Comparison of ENCODE assay signal across 8 mouse cellular contexts in genomic region chr5:122132167-122133049, GRCm38 (mm10). TPM values are rescaled to one million over a fixed set of nuclear protein-coding genes. Genes with fewer than 3 reads are reported as not detected.
A peak's percentile ranks its signal among the peaks of the same experiment; 100 is the strongest.
DNase-seq lines count a peak whose midpoint lies in the region; ATAC-seq and TF ChIP-seq lines count a peak whose summit lies in the region.

No protein-coding gene starts in this region.

- no peaks in the 10 kb centered on the region; the same call in 1 of the 2 replicates for H3K79me2 ChIP-seq in MEL (ENCODE audit: control insufficient read depth, insufficient read depth, low read length, poor library complexity)

- H3K4me3 ChIP-seq in heart, embryonic 14.5 days (ENCODE audit: control insufficient read depth in 1 of 2, insufficient read depth in 1 of 2, low read depth in 1 of 2, low read length in 2 of 2) = peak overlapping the region; percentile 41 to 44
- peak overlapping the region; percentile 68 to 71 for H3K4me3 ChIP-seq in MEL (ENCODE audit: control insufficient read depth in 1 of 2, insufficient read depth in 1 of 2, low read depth in 2 of 2, low read length in 2 of 2)
- H3K4me3 ChIP-seq in hindbrain, embryonic 12.5 days = peak overlapping the region; percentile 30
- peak overlapping the region; percentile 29 for H3K4me3 ChIP-seq in midbrain, embryonic 11.5 days (ENCODE audit: low read depth, low read length)

- H3K27me3 ChIP-seq in heart, embryonic 14.5 days (ENCODE audit: control insufficient read depth, insufficient read depth, low read length) = no peaks in the 10 kb centered on the region
- H3K27me3 ChIP-seq in MEL (ENCODE audit: control insufficient read depth in 1 of 2, insufficient read depth in 2 of 2, low read length in 2 of 2) = no peaks in the 10 kb centered on the region
- peaks cover 13% of the 10 kb centered on the region for H3K27me3 ChIP-seq in hindbrain, embryonic 12.5 days
- peaks cover 4% of the 10 kb centered on the region; the same call in 1 of the 2 replicates for H3K27me3 ChIP-seq in midbrain, embryonic 11.5 days (ENCODE audit: control insufficient read depth, insufficient read depth, low read length)

- no peaks in the 10 kb centered on the region for H3K9me3 ChIP-seq in heart, embryonic 14.5 days (ENCODE audit: control insufficient read depth, low read length)
- H3K9me3 ChIP-seq in MEL (replicated peaks; ENCODE audit: insufficient read depth, low read length) = no peaks in the 10 kb centered on the region
- no peaks in the 10 kb centered on the region for H3K9me3 ChIP-seq in hindbrain, embryonic 12.5 days (replicated peaks)
- H3K9me3 ChIP-seq in midbrain, embryonic 11.5 days (ENCODE audit: control insufficient read depth, low read length) = no peaks in the 10 kb centered on the region

- peak overlapping the region; percentile 63 for H3K9ac ChIP-seq in heart, embryonic 14.5 days (ENCODE audit: low read length)
- H3K9ac ChIP-seq in MEL (ENCODE audit: control insufficient read depth, low read depth, low read length, poor library complexity, severe bottlenecking) = peak overlapping the region; percentile 87
- peak overlapping the region; percentile 33; the same call in 1 of the 2 replicates for H3K9ac ChIP-seq in hindbrain, embryonic 12.5 days
- H3K9ac ChIP-seq in midbrain, embryonic 11.5 days (ENCODE audit: low read length) = 0 out of 2 replicates have a peak overlapping the region, but pooled peaks have one; percentile 32

- no peak for TF ChIP-seq RAD21 in MEL (IDR thresholded peaks at IDR 0.05; ENCODE audit: low read depth, low read length)

- peak in 2 of 3 experiments; percentile 5 to 10; a peak in 1 of 6 replicates for TF ChIP-seq CTCF in MEL (IDR thresholded peaks at IDR 0.05 in 2 of 3, conservative IDR thresholded peaks at IDR 0.05 in 1 of 3; ENCODE audit: control insufficient read depth in 1 of 3, insufficient read depth in 1 of 3, low read depth in 2 of 3, low read length in 3 of 3, poor library complexity in 1 of 3, severe bottlenecking in 1 of 3)

- DNase-seq in heart, adult 18-20 months = no peak
- peak; percentile 72 for DNase-seq in MEL (ENCODE audit: low read depth, low spot score)
- DNase-seq in midbrain, embryonic 11.5 days (ENCODE audit: low spot score, missing footprints) = peak; percentile 77
- DNase-seq in adrenal gland, adult 2 months = no peak
- DNase-seq in gastrocnemius, adult 18-20 months (ENCODE audit: low spot score) = no peak
- no peak for DNase-seq in embryo, embryonic 10.5 days (ENCODE audit: low spot score)

- no peak; a peak in 1 of 4 replicates for TF ChIP-seq EP300 in MEL (IDR thresholded peaks at IDR 0.05; ENCODE audit: low read depth in 1 of 2, low read length in 2 of 2)

- 21% methylated on average over 26 of the region's 26 CpGs for WGBS in heart, embryonic 14.5 days
- WGBS in hindbrain, embryonic 12.5 days = 23% methylated on average over 26 of the region's 26 CpGs
- WGBS in midbrain, embryonic 11.5 days = 26% methylated on average over 26 of the region's 26 CpGs

- ATAC-seq in heart, embryonic 14.5 days (ENCODE audit: insufficient number of reproducible peaks, insufficient read depth, low FRiP score, low read depth) = no peak
- ATAC-seq in hindbrain, embryonic 12.5 days (ENCODE audit: low FRiP score) = no peak
- ATAC-seq in midbrain, embryonic 11.5 days (ENCODE audit: low FRiP score) = no peak

- no peak for TF ChIP-seq POLR2A in MEL (IDR thresholded peaks at IDR 0.05; ENCODE audit: control insufficient read depth in 1 of 2, insufficient read depth in 1 of 2, low read depth in 1 of 2, low read length in 2 of 2, poor library complexity in 1 of 2)

- peak overlapping the region; percentile 92 for H3K4me2 ChIP-seq in heart, embryonic 14.5 days (ENCODE audit: low read length)
- H3K4me2 ChIP-seq in hindbrain, embryonic 12.5 days (replicated peaks) = peak overlapping the region; percentile 61
- peak overlapping the region; percentile 65 for H3K4me2 ChIP-seq in midbrain, embryonic 11.5 days

- H3K27ac ChIP-seq in heart, embryonic 14.5 days (replicated peaks in 1 of 2; ENCODE audit: control insufficient read depth in 1 of 2, insufficient read depth in 1 of 2, low read depth in 2 of 2, low read length in 2 of 2) = no peak overlapping the region
- H3K27ac ChIP-seq in MEL (ENCODE audit: control insufficient read depth, low read depth, low read length) = peak overlapping the region; percentile 97
- no peak overlapping the region for H3K27ac ChIP-seq in hindbrain, embryonic 12.5 days
- H3K27ac ChIP-seq in midbrain, embryonic 11.5 days (ENCODE audit: low read depth, low read length) = no peak overlapping the region

- H3K36me3 ChIP-seq in heart, embryonic 14.5 days (ENCODE audit: control insufficient read depth, insufficient read depth, low read length) = no peaks in the 10 kb centered on the region
- peaks cover 0 to 34% of the 10 kb centered on the region in 2 experiments; a peak in 2 of 4 replicates for H3K36me3 ChIP-seq in MEL (ENCODE audit: control insufficient read depth in 1 of 2, insufficient read depth in 2 of 2, low read length in 2 of 2)
- no peaks in the 10 kb centered on the region for H3K36me3 ChIP-seq in hindbrain, embryonic 12.5 days
- no peaks in the 10 kb centered on the region for H3K36me3 ChIP-seq in midbrain, embryonic 11.5 days (ENCODE audit: control insufficient read depth, insufficient read depth, low read length)

- H3K4me1 ChIP-seq in heart, embryonic 14.5 days (ENCODE audit: control insufficient read depth in 2 of 2, insufficient read depth in 2 of 2, low read length in 2 of 2) = peaks cover 25 to 32% of the 10 kb centered on the region in 2 experiments
- H3K4me1 ChIP-seq in MEL (ENCODE audit: control insufficient read depth in 1 of 2, insufficient read depth in 2 of 2, low read length in 2 of 2) = peaks cover 19 to 53% of the 10 kb centered on the region in 2 experiments
- peaks cover 12% of the 10 kb centered on the region for H3K4me1 ChIP-seq in hindbrain, embryonic 12.5 days
- H3K4me1 ChIP-seq in midbrain, embryonic 11.5 days (ENCODE audit: control insufficient read depth, insufficient read depth, low read length) = peaks cover 4% of the 10 kb centered on the region; the same call in 1 of the 2 replicates

TF ChIP-seq in MEL, 35 proteins besides CTCF, POLR2A, EP300 and RAD21:
- TF ChIP-seq NELFE (IDR thresholded peaks at IDR 0.05; ENCODE audit: low read depth, low read length) = no peak; the same call in 1 of the 2 replicates
- no peak for TF ChIP-seq JUND (IDR thresholded peaks at IDR 0.05; ENCODE audit: low read depth, low read length)
- no peak for TF ChIP-seq USF2 (IDR thresholded peaks at IDR 0.05; ENCODE audit: borderline replicate concordance in 1 of 2, insufficient read depth in 1 of 2, low read depth in 1 of 2, low read length in 2 of 2)
- no peak; the same call in 1 of the 2 replicates for TF ChIP-seq RCOR1 (IDR thresholded peaks at IDR 0.05; ENCODE audit: low read depth, low read length)
- TF ChIP-seq GATA1 (IDR thresholded peaks at IDR 0.05; ENCODE audit: low read depth, low read length) = no peak
- peak; percentile 30; the same call in 1 of the 2 replicates for TF ChIP-seq MAZ (IDR thresholded peaks at IDR 0.05; ENCODE audit: low read depth, low read length)
- no peak for TF ChIP-seq E2F4 (IDR thresholded peaks at IDR 0.05; ENCODE audit: borderline replicate concordance, low read depth, low read length)
- 0 out of 2 replicates have a peak, but pooled peaks have one; percentile 14 for TF ChIP-seq HCFC1 (IDR thresholded peaks at IDR 0.05; ENCODE audit: low read depth, low read length)
- TF ChIP-seq MXI1 (IDR thresholded peaks at IDR 0.05; ENCODE audit: low read depth, low read length) = peak; percentile 15; the same call in 1 of the 2 replicates
- no peak for TF ChIP-seq KAT2A (conservative IDR thresholded peaks at IDR 0.05; ENCODE audit: low read depth, low read length)
- no peak for TF ChIP-seq SMC3 (IDR thresholded peaks at IDR 0.05; ENCODE audit: low read depth, low read length)

RNA-seq across cellular contexts. Expression of gene Ccdc63, which starts 8.2 kb away (rescaled TPM):
- polyA plus RNA-seq in heart, embryonic 14.5 days (2014; fragmentation: Nextera tagmentation; extraction: Ambion mirVana) = 0.85 TPM in 1 of 2 replicates, not detected in the other
- not detected for total RNA-seq in heart, adult 18-20 months (2021)
- 1.4 and 1.6 TPM in 2 replicates for total RNA-seq in MEL (2012; rRNA removed)
- polyA plus RNA-seq in MEL (2012; ENCODE audit: insufficient read depth in 1 of 2, insufficient read length in 2 of 2, low read depth in 1 of 2, low replicate concordance in 2 of 2, missing spikeins in 1 of 2) = 1 to 10 TPM in 1 of 2 experiments, not detected in 1; 4.7 TPM
- not detected in 2 replicates for polyA plus RNA-seq in hindbrain, embryonic 12.5 days (2016; fragmentation: Nextera tagmentation; extraction: Ambion mirVana)
- 0.03 TPM in 1 of 2 replicates, not detected in the other for polyA plus RNA-seq in midbrain, embryonic 11.5 days (2014; fragmentation: Nextera tagmentation; extraction: Ambion mirVana)
- total RNA-seq in adrenal gland, adult 2 months (2021) = not detected
- not detected in 2 replicates for polyA plus RNA-seq in adrenal gland, adult 2 months (2012; rRNA removed)
- not detected for total RNA-seq in gastrocnemius, adult 18-20 months (2021)

RNA-seq across cellular contexts. Expression of gene Ppp1cc, which starts 25.7 kb away (rescaled TPM):
- polyA plus RNA-seq in heart, embryonic 14.5 days (2014; fragmentation: Nextera tagmentation; extraction: Ambion mirVana) = 229 and 248 TPM in 2 replicates
- 100 to 1,000 TPM; 105 to 113 TPM for total RNA-seq in heart, adult 18-20 months (2021)
- total RNA-seq in MEL (2012; rRNA removed) = 305 and 329 TPM in 2 replicates
- 100 to 1,000 TPM in 1 of 2 experiments, not detected in 1; 420 TPM for polyA plus RNA-seq in MEL (2012; ENCODE audit: insufficient read depth in 1 of 2, insufficient read length in 2 of 2, low read depth in 1 of 2, low replicate concordance in 2 of 2, missing spikeins in 1 of 2)
- 286 and 293 TPM in 2 replicates for polyA plus RNA-seq in hindbrain, embryonic 12.5 days (2016; fragmentation: Nextera tagmentation; extraction: Ambion mirVana)
- polyA plus RNA-seq in midbrain, embryonic 11.5 days (2014; fragmentation: Nextera tagmentation; extraction: Ambion mirVana) = 311 and 338 TPM in 2 replicates
- 100 to 1,000 TPM; 181 to 207 TPM for total RNA-seq in adrenal gland, adult 2 months (2021)
- polyA plus RNA-seq in adrenal gland, adult 2 months (2012; rRNA removed) = 36.4 and 36.6 TPM in 2 replicates
- 100 to 1,000 TPM; 125 to 143 TPM for total RNA-seq in gastrocnemius, adult 18-20 months (2021)

RNA-seq across cellular contexts. Expression of gene Myl2, which starts 31.7 kb away (rescaled TPM):
- polyA plus RNA-seq in heart, embryonic 14.5 days (2014; fragmentation: Nextera tagmentation; extraction: Ambion mirVana) = 10,198 and 10,957 TPM in 2 replicates
- total RNA-seq in heart, adult 18-20 months (2021) = over 10,000 TPM; 22,032 to 23,824 TPM
- total RNA-seq in MEL (2012; rRNA removed) = 0.35 and 0.75 TPM in 2 replicates
- polyA plus RNA-seq in MEL (2012; ENCODE audit: insufficient read depth in 1 of 2, insufficient read length in 2 of 2, low read depth in 1 of 2, low replicate concordance in 2 of 2, missing spikeins in 1 of 2) = under 1 TPM in 1 of 2 experiments, not detected in 1; 0.54 TPM
- polyA plus RNA-seq in hindbrain, embryonic 12.5 days (2016; fragmentation: Nextera tagmentation; extraction: Ambion mirVana) = 2.5 and 3.0 TPM in 2 replicates
- polyA plus RNA-seq in midbrain, embryonic 11.5 days (2014; fragmentation: Nextera tagmentation; extraction: Ambion mirVana) = 0.29 TPM in 1 of 2 replicates, not detected in the other
- not detected for total RNA-seq in adrenal gland, adult 2 months (2021)
- polyA plus RNA-seq in adrenal gland, adult 2 months (2012; rRNA removed) = not detected in 2 replicates
- 1,000 to 10,000 TPM; 1,098 to 1,338 TPM for total RNA-seq in gastrocnemius, adult 18-20 months (2021)

Comparison
In these comparisons a context has a peak if more than half of its experiments do, and no peak if none do; other contexts are left out.
1. H3K9ac ChIP-seq: peak in every context shown above with its lines; median percentile 87 in MEL; 63 in heart, embryonic 14.5 days; 33 in hindbrain, embryonic 12.5 days; 32 in midbrain, embryonic 11.5 days.
2. DNase-seq: peak in MEL (single experiment) and midbrain, embryonic 11.5 days (single experiment); none in heart, adult 18-20 months (0 of 2), adrenal gland, adult 2 months (single experiment), gastrocnemius, adult 18-20 months (single experiment) and embryo, embryonic 10.5 days (single experiment).
3. RNA of gene Myl2, which starts 31.7 kb away (polyA plus RNA-seq): 10,198 to 10,957 TPM in heart, embryonic 14.5 days; 2.5 to 3.0 TPM in hindbrain, embryonic 12.5 days, 0.54 TPM in MEL, 0.29 TPM in midbrain, embryonic 11.5 days and not detected in adrenal gland, adult 2 months; every median in the first group is over 1,000 times any median in the second.
4. Peak in every context shown above with its lines, with median percentiles within 50 percentile points of each other: H3K4me2 ChIP-seq and H3K4me3 ChIP-seq.